In genomic region chr4:85782511-85782910, GRCm38 (mm10) we compare ENCODE assay signal across 16 mouse cellular contexts.
A peak's percentile ranks its signal among the peaks of the same experiment; 100 is the strongest.
DNase-seq lines count a peak whose midpoint lies in the region; ATAC-seq lines count a peak whose summit lies in the region.
"Had no signal": no experiment of that assay in that cellular context is flagged by ENCODE, and none has a peak within 500 bp of the region (broad histone marks: within the 10 kb centered on the region; RNA-seq: fewer than 3 reads in every experiment).

No protein-coding gene starts in this region.

- peak; percentile 16 for DNase-seq in neural tube, embryonic 11.5 days (ENCODE audit: low spot score)
- DNase-seq in neural tube, embryonic 10.5 days (ENCODE audit: extremely low spot score, low spot score): no peak
- DNase-seq in frontal cortex, postnatal 25 days (ENCODE audit: low spot score in 2 of 2): no peak
- DNase-seq in heart, postnatal 10 days: no peak
- DNase-seq in spleen, adult 18-20 months: no peak
- DNase-seq: adrenal gland, adult 2 months; cerebellum, adult 2 months; gastrocnemius, postnatal 10 days; kidney, postnatal 10 days; liver, postnatal 0 days; lung, postnatal 4 days; right cerebral cortex, postnatal 25 days had no signal

- intact Hi-C loops in heart, postnatal 10 days (cut with DNase I): no loop called here

- no peak overlapping the region for H3K27ac ChIP-seq in neural tube, embryonic 11.5 days (ENCODE audit: low read depth, low read length)
- H3K27ac ChIP-seq in hindbrain, embryonic 15.5 days (replicated peaks): no peak overlapping the region
- H3K27ac ChIP-seq in midbrain, embryonic 16.5 days (ENCODE audit: low read length): no peak overlapping the region
- H3K27ac ChIP-seq: intestine, embryonic 15.5 days; limb, embryonic 15.5 days had no signal

- no peaks in the 10 kb centered on the region for H3K36me3 ChIP-seq in neural tube, embryonic 11.5 days (ENCODE audit: control insufficient read depth, insufficient read depth, low read length)
- H3K36me3 ChIP-seq in hindbrain, embryonic 15.5 days: no peaks in the 10 kb centered on the region
- H3K36me3 ChIP-seq in midbrain, embryonic 16.5 days (ENCODE audit: control insufficient read depth, insufficient read depth, low read length): no peaks in the 10 kb centered on the region
- H3K36me3 ChIP-seq: intestine, embryonic 15.5 days; limb, embryonic 15.5 days had no signal

- no peaks in the 10 kb centered on the region; the same call in 1 of the 2 replicates for H3K4me1 ChIP-seq in neural tube, embryonic 11.5 days (ENCODE audit: control insufficient read depth, insufficient read depth, low read length)
- H3K4me1 ChIP-seq in hindbrain, embryonic 15.5 days (replicated peaks): 0 out of 2 replicates have a peak, but pooled peaks cover 7% of the 10 kb centered on the region
- 0 out of 2 replicates have a peak, but pooled peaks cover 4% of the 10 kb centered on the region for H3K4me1 ChIP-seq in midbrain, embryonic 16.5 days (ENCODE audit: control insufficient read depth, insufficient read depth, low read length)
- H3K4me1 ChIP-seq: intestine, embryonic 15.5 days; limb, embryonic 15.5 days had no signal

- no peaks in the 10 kb centered on the region for H3K9me3 ChIP-seq in neural tube, embryonic 11.5 days (ENCODE audit: control insufficient read depth, low read length)
- H3K9me3 ChIP-seq in hindbrain, embryonic 15.5 days: no peaks in the 10 kb centered on the region
- no peaks in the 10 kb centered on the region for H3K9me3 ChIP-seq in midbrain, embryonic 16.5 days (replicated peaks; ENCODE audit: control insufficient read depth, low read length, poor library complexity, severe bottlenecking)
- H3K9me3 ChIP-seq: intestine, embryonic 15.5 days; limb, embryonic 15.5 days had no signal

- no peak overlapping the region for H3K4me2 ChIP-seq in neural tube, embryonic 11.5 days (ENCODE audit: low read depth)
- H3K4me2 ChIP-seq in hindbrain, embryonic 15.5 days: no peak overlapping the region
- no peak overlapping the region for H3K4me2 ChIP-seq in midbrain, embryonic 16.5 days (ENCODE audit: low read length)
- H3K4me2 ChIP-seq: intestine, embryonic 15.5 days; limb, embryonic 15.5 days had no signal

- no peak overlapping the region for H3K4me3 ChIP-seq in neural tube, embryonic 11.5 days (ENCODE audit: low read depth, low read length)
- H3K4me3 ChIP-seq in hindbrain, embryonic 15.5 days: no peak overlapping the region
- no peak overlapping the region for H3K4me3 ChIP-seq in midbrain, embryonic 16.5 days (ENCODE audit: low read depth, low read length)
- H3K4me3 ChIP-seq: intestine, embryonic 15.5 days; limb, embryonic 15.5 days had no signal

- no peak overlapping the region for H3K9ac ChIP-seq in neural tube, embryonic 11.5 days (ENCODE audit: low read length)
- H3K9ac ChIP-seq in hindbrain, embryonic 15.5 days: no peak overlapping the region
- no peak overlapping the region for H3K9ac ChIP-seq in midbrain, embryonic 16.5 days (ENCODE audit: low read depth, low read length)
- H3K9ac ChIP-seq: intestine, embryonic 15.5 days; limb, embryonic 15.5 days; liver, postnatal 0 days had no signal

- no peaks in the 10 kb centered on the region for H3K27me3 ChIP-seq in neural tube, embryonic 11.5 days (ENCODE audit: control insufficient read depth, insufficient read depth, low read length)
- H3K27me3 ChIP-seq in hindbrain, embryonic 15.5 days: peaks cover 6% of the 10 kb centered on the region; the same call in 1 of the 2 replicates
- H3K27me3 ChIP-seq in midbrain, embryonic 16.5 days (ENCODE audit: control insufficient read depth, insufficient read depth, low read depth, low read length): peaks cover 4% of the 10 kb centered on the region
- H3K27me3 ChIP-seq: intestine, embryonic 15.5 days; limb, embryonic 15.5 days had no signal

- ATAC-seq in neural tube, embryonic 11.5 days (ENCODE audit: insufficient read depth, low FRiP score, low TSS enrichment): peak; percentile 69; the same call in 1 of the 2 replicates
- ATAC-seq in hindbrain, embryonic 15.5 days (ENCODE audit: low FRiP score, low read depth): peak; percentile 69; the same call in 1 of the 2 replicates
- peak; percentile 49; the same call in 1 of the 2 replicates for ATAC-seq in midbrain, embryonic 16.5 days
- ATAC-seq: intestine, embryonic 15.5 days; liver, postnatal 0 days had no signal

- 28% methylated on average over 5 of the region's 5 CpGs for WGBS in neural tube, embryonic 11.5 days
- WGBS in hindbrain, embryonic 15.5 days: 5% methylated on average over 5 of the region's 5 CpGs
- WGBS in midbrain, embryonic 16.5 days: 2% methylated on average over 5 of the region's 5 CpGs
